Mouse (Mus musculus) kidney, adult 2 months (tissue): ENCODE data around the gene Vamp5. TPM values are rescaled to one million over a fixed set of nuclear protein-coding genes. Genes with fewer than 3 reads are reported as not detected.

Source experiments
- DNase-seq: peaks from one replicate; pipeline ENCODE4 v3.0.0; 2021
- H3K27ac ChIP-seq: fragments of 200-500 bp; 2 replicates; pipeline ENCODE4 v1.5.1; 2012; ENCODE audit warnings: low read depth, low read length, control low read depth, inconsistent platforms; ENCODE audit not compliant: insufficient read depth
- H3K27me3 ChIP-seq: fragments of 200-500 bp; replicated peaks from 2 replicates; pipeline ENCODE4 v1.6.1; 2012; ENCODE audit warnings: mild to moderate bottlenecking, moderate library complexity, low read length, inconsistent platforms; ENCODE audit not compliant: control insufficient read depth, insufficient read depth
- H3K36me3 ChIP-seq: fragments of 200-500 bp; 2 replicates; pipeline ENCODE4 v1.6.1; 2012; ENCODE audit warnings: mild to moderate bottlenecking, moderate library complexity, low read length, inconsistent platforms; ENCODE audit not compliant: control insufficient read depth, insufficient read depth
- H3K4me1 ChIP-seq: fragments of 200-500 bp; 2 replicates; pipeline ENCODE4 v1.6.1; 2011; ENCODE audit warnings: low read length; ENCODE audit not compliant: control insufficient read depth, insufficient read depth
- H3K4me3 ChIP-seq: fragments of 200-500 bp; 2 replicates; pipeline ENCODE4 v1.5.1; 2011; ENCODE audit warnings: mild to moderate bottlenecking, low read depth, low read length, control low read depth; ENCODE audit not compliant: insufficient read depth
- CTCF ChIP-seq: fragments of 200-500 bp; conservative IDR thresholded peaks from 2 replicates; pipeline ENCODE4 v1.5.1; 2011; ENCODE audit warnings: low read depth, mild to moderate bottlenecking, control low read depth, low read length, moderate library complexity, mixed read lengths; ENCODE audit not compliant: insufficient read depth, insufficient read length
- POLR2A ChIP-seq: fragments of 200-500 bp; IDR thresholded peaks from one replicate; pipeline ENCODE4 v1.6.1; 2011; ENCODE audit warnings: low read depth, low read length, control low read depth
- WGBS: fragments of 180-500 bp; shearing (Covaris S2); methylation state at CpG from one replicate; pipeline ENCODE4 v1.1.7; 2018; 5-methylcytosine and 5-hydroxymethylcytosine counted together
- polyA plus RNA-seq: library from polyadenylated mRNA; depleted of rRNA; stranded (reverse); fragments of >200 nt; gene quantifications from 2 replicates; pipeline ENCODE4 v1.2.3, GENCODE M21; 2012; rRNA removed

Vamp5 gene
- polyA plus RNA-seq, 1 experiment, result 60.1 TPM

DNA sequence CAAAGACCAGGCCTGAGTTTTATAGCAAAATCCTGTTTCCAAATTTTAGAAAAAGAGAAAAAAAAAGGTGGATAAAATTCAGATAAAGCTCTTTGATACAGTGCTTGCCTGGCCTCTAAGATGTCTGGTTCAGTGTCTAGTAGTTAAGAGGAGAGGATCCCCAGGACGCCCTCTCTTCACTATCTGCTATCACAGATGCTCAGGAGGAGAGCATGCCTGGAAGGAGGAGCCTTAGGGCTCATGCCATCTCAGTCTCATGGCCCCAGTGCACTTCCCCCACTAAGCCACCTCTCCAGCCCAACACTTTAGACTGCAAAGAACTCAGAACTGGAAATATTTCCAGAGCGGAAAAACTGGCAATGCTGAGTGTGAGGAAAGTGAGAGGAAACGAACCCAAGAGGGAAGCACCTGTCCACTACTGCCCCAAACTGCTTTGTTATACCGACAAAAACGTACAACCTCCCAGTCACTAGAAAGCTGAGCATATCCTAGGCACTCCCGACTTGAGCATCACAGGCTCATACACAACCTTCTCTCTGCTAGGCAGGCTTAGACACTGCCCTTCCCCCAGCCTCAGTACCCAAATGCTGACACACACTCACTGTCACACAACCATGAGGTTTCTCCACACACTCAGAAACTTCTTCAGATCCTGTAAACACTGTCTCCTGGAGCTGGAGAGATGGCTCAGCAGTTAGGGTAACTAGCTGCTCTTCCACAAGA lies 56.3 kb downstream of the Vamp5 start:
- TF ChIP-seq POLR2A, result no peak
- no peak for TF ChIP-seq CTCF
- no peak for DNase-seq
- WGBS, result 90% methylated on average over 6 of the region's 6 CpGs
- Histone ChIP-seq H3K27ac (no peak overlapping the region), H3K4me1 (no peaks in the 10 kb centered on the region), H3K4me3 (no peak overlapping the region), H3K36me3 (peaks cover 18% of the 10 kb centered on the region), H3K27me3 (no peaks in the 10 kb centered on the region)

- DNase-seq, result no peak
- Histone ChIP-seq H3K4me3 (no peak overlapping the region), H3K4me1 (no peaks in the 10 kb centered on the region), H3K27ac (no peak overlapping the region), H3K27me3 (no peaks in the 10 kb centered on the region), H3K36me3 (peaks cover 10% of the 10 kb centered on the region)
- no peak for TF ChIP-seq POLR2A
- TF ChIP-seq CTCF, result no peak
- over 99% methylated on average over 3 of the region's 3 CpGs for WGBS
These were observed 57.3 kb downstream of the Vamp5 start for GRCm38 (mm10) chr6:72322936-72323335.

- no peak overlapping the region for H3K27ac ChIP-seq
- H3K4me3 ChIP-seq, result no peak overlapping the region
- TF ChIP-seq POLR2A (no peak), CTCF (peak; percentile 39; the same call in 1 of the 2 replicates)
- peaks cover 3% of the 10 kb centered on the region; the same call in 1 of the 2 replicates for H3K36me3 ChIP-seq
- WGBS, result 73% methylated on average over 11 of the region's 11 CpGs
- H3K27me3 ChIP-seq, result no peaks in the 10 kb centered on the region
- DNase-seq, result peak; percentile 57
- no peaks in the 10 kb centered on the region; the same call in 1 of the 2 replicates for H3K4me1 ChIP-seq
These were observed 61.2 kb downstream of the Vamp5 start for GRCm38 (mm10) chr6:72319019-72319418.

Other genes starting within 250 kb of the Vamp5 start
- gene Atoh8, start 144.9 kb downstream of the Vamp5 start, polyA plus RNA-seq, result 7.7 and 10.1 TPM in 2 replicates
- not detected in 2 replicates for gene Sftpb, start 75.9 kb downstream of the Vamp5 start, polyA plus RNA-seq
- gene Usp39, start 35.3 kb downstream of the Vamp5 start, polyA plus RNA-seq, result 17.8 and 18.2 TPM in 2 replicates
- gene 0610030E20Rik, start 33.2 kb downstream of the Vamp5 start, polyA plus RNA-seq, result 15.1 and 15.2 TPM in 2 replicates
- gene Tmem150a, start 25.0 kb downstream of the Vamp5 start, polyA plus RNA-seq, result 171 and 189 TPM in 2 replicates
- gene Rnf181, start 13.5 kb downstream of the Vamp5 start, polyA plus RNA-seq, result 176 and 192 TPM in 2 replicates
- gene Vamp8, start 10.2 kb upstream of the Vamp5 start, polyA plus RNA-seq, result 368 and 453 TPM in 2 replicates
- gene Ggcx, start 33.8 kb upstream of the Vamp5 start, polyA plus RNA-seq, result 17.9 and 21.9 TPM in 2 replicates
- gene Mat2a, start 59.1 kb upstream of the Vamp5 start, polyA plus RNA-seq, result 150 and 168 TPM in 2 replicates
- 0.09 and 0.12 TPM in 2 replicates for gene Sh2d6, start 141.2 kb upstream of the Vamp5 start, polyA plus RNA-seq
- 64.3 and 70.9 TPM in 2 replicates for gene Capg, start 163.9 kb upstream of the Vamp5 start, polyA plus RNA-seq
- 43.0 and 43.4 TPM in 2 replicates for gene Elmod3, start 217.9 kb upstream of the Vamp5 start, polyA plus RNA-seq
- 237 and 272 TPM in 2 replicates for gene Retsat, start 218.0 kb upstream of the Vamp5 start, polyA plus RNA-seq
- 101 and 118 TPM in 2 replicates for gene Tgoln1, start 236.5 kb upstream of the Vamp5 start, polyA plus RNA-seq